Mouse (Mus musculus) CH12.LX (cell line): ENCODE results near the gene Kctd5. TPM values are rescaled to one million over a fixed set of nuclear protein-coding genes. Genes with fewer than 3 reads are reported as not detected.

ENCODE experiments used
- DNase-seq: peaks from one replicate; pipeline ENCODE4 v3.0.0-alpha.2; 2013; ENCODE audit errors: extremely low read depth
- H3K27ac ChIP-seq: 2 replicates; pipeline ENCODE4 v1.5.1; 2012; ENCODE audit warnings: low read depth, mild to moderate bottlenecking, control low read depth, moderate library complexity; ENCODE audit not compliant: insufficient read depth
- H3K27me3 ChIP-seq: replicated peaks from 2 replicates; pipeline ENCODE3; 2012; ENCODE audit warnings: inconsistent platforms
- H3K36me3 ChIP-seq, 2 experiments: replicated peaks in 1 of 2; 2 replicates each; pipeline versions ENCODE3 to v1.6.1; 2012; ENCODE audit warnings: inconsistent platforms in 1 of 2, low read length in 1 of 2, mild to moderate bottlenecking in 1 of 2, mixed read lengths in 1 of 2, moderate library complexity in 1 of 2; ENCODE audit not compliant: control insufficient read depth in 1 of 2, insufficient read depth in 1 of 2
- H3K4me1 ChIP-seq, 2 experiments: 2 replicates each; pipeline ENCODE4 v1.6.1; 2012; ENCODE audit warnings: inconsistent platforms in 1 of 2, moderate library complexity in 1 of 2; ENCODE audit not compliant: insufficient read depth in 2 of 2, control insufficient read depth in 1 of 2
- H3K4me2 ChIP-seq: 2 replicates; pipeline ENCODE4 v1.6.1; 2012; ENCODE audit warnings: low read depth, mild to moderate bottlenecking, control low read depth; ENCODE audit not compliant: poor library complexity, insufficient read depth, severe bottlenecking
- H3K4me3 ChIP-seq, 3 experiments: fragments of 150-350 bp in 1 of 3; sonication (generic) in 1 of 3; replicated peaks in 1 of 3; 2 replicates each; pipeline versions ENCODE3 to v1.5.1; 2011 to 2012; ENCODE audit warnings: low read depth in 2 of 3, low read length in 2 of 3, mild to moderate bottlenecking in 2 of 3, moderate library complexity in 2 of 3, control low read depth in 1 of 3, improper control_type of control experiment in 1 of 3, inconsistent platforms in 1 of 3, mixed read lengths in 1 of 3; ENCODE audit not compliant: poor library complexity in 1 of 3
- H3K79me2 ChIP-seq: replicated peaks from 2 replicates; pipeline ENCODE4 v1.6.1; 2012; ENCODE audit warnings: mild to moderate bottlenecking, moderate library complexity; ENCODE audit not compliant: control insufficient read depth, poor library complexity, insufficient read depth, severe bottlenecking; ENCODE audit errors: extremely low read depth
- H3K9ac ChIP-seq: 2 replicates; pipeline ENCODE4 v1.6.1; 2012; ENCODE audit warnings: low read depth, mild to moderate bottlenecking, control low read depth, moderate library complexity; ENCODE audit not compliant: insufficient read depth
- H3K9me3 ChIP-seq: replicated peaks from 2 replicates; pipeline ENCODE3; 2012; ENCODE audit warnings: low read length, inconsistent platforms, mixed read lengths
- BHLHE40 ChIP-seq: IDR thresholded peaks from 2 replicates; pipeline ENCODE4 v1.6.1; 2011; ENCODE audit warnings: mild to moderate bottlenecking, low read depth, low read length, improper control_type of control experiment
- CHD1 ChIP-seq: IDR thresholded peaks from 2 replicates; pipeline ENCODE4 v1.6.1; 2012; ENCODE audit warnings: low read depth, low read length, improper control_type of control experiment, inconsistent platforms
- CTCF ChIP-seq, 2 experiments: IDR thresholded peaks in 1 of 2; conservative IDR thresholded peaks in 1 of 2; 2 replicates each; pipeline ENCODE4 v1.5.1; 2011 to 2012; ENCODE audit warnings: low read depth in 2 of 2, low read length in 2 of 2, improper control_type of control experiment in 1 of 2, inconsistent platforms in 1 of 2, mild to moderate bottlenecking in 1 of 2, moderate library complexity in 1 of 2
- E2F4 ChIP-seq: IDR thresholded peaks from 2 replicates; pipeline ENCODE4 v1.6.1; 2011; ENCODE audit warnings: low read depth, low read length, improper control_type of control experiment; ENCODE audit not compliant: insufficient replicate concordance
- ELF1 ChIP-seq: IDR thresholded peaks from 2 replicates; pipeline ENCODE4 v1.6.1; 2014; ENCODE audit warnings: low read depth, mild to moderate bottlenecking, inconsistent platforms, low read length, improper control_type of control experiment
- EP300 ChIP-seq: IDR thresholded peaks from 2 replicates; pipeline ENCODE4 v1.6.1; 2011; ENCODE audit warnings: low read length, improper control_type of control experiment
- ETS1 ChIP-seq: conservative IDR thresholded peaks from 2 replicates; pipeline ENCODE4 v1.6.1; 2012; ENCODE audit warnings: low read depth, mild to moderate bottlenecking, inconsistent platforms, low read length, improper control_type of control experiment, moderate library complexity
- HCFC1 ChIP-seq: IDR thresholded peaks from 2 replicates; pipeline ENCODE4 v1.6.1; 2012; ENCODE audit warnings: low read depth, mild to moderate bottlenecking, inconsistent platforms, low read length, improper control_type of control experiment
- IRF4 ChIP-seq: IDR thresholded peaks from 2 replicates; pipeline ENCODE4 v1.6.1; 2014; ENCODE audit warnings: low read depth, mild to moderate bottlenecking, inconsistent platforms, low read length, improper control_type of control experiment
- JUND ChIP-seq: conservative IDR thresholded peaks from 2 replicates; pipeline ENCODE4 v1.6.1; 2011; ENCODE audit warnings: low read depth, low read length, improper control_type of control experiment
- KAT2A ChIP-seq: IDR thresholded peaks from 2 replicates; pipeline ENCODE4 v1.6.1; 2012; ENCODE audit warnings: low read length, improper control_type of control experiment, inconsistent platforms; ENCODE audit not compliant: insufficient replicate concordance
- MAFK ChIP-seq: IDR thresholded peaks from 2 replicates; pipeline ENCODE4 v1.6.1; 2011; ENCODE audit warnings: low read length, improper control_type of control experiment; ENCODE audit not compliant: insufficient replicate concordance
- MAX ChIP-seq: IDR thresholded peaks from 2 replicates; pipeline ENCODE4 v1.6.1; 2011; ENCODE audit warnings: low read length, improper control_type of control experiment
- MEF2A ChIP-seq: IDR thresholded peaks from 2 replicates; pipeline ENCODE4 v1.6.1; 2014; ENCODE audit warnings: low read depth, mild to moderate bottlenecking, inconsistent platforms, low read length, improper control_type of control experiment, borderline replicate concordance
- MXI1 ChIP-seq: IDR thresholded peaks from 2 replicates; pipeline ENCODE4 v1.6.1; 2011; ENCODE audit warnings: mild to moderate bottlenecking, low read depth, low read length, improper control_type of control experiment
- MYC ChIP-seq: IDR thresholded peaks from 2 replicates; pipeline ENCODE4 v1.6.1; 2011; ENCODE audit warnings: low read depth, mild to moderate bottlenecking, improper control_type of control experiment, low read length
- NELFE ChIP-seq: IDR thresholded peaks from 2 replicates; pipeline ENCODE4 v1.6.1; 2011; ENCODE audit warnings: low read depth, low read length, improper control_type of control experiment
- NRF1 ChIP-seq: IDR thresholded peaks from 2 replicates; pipeline ENCODE4 v1.6.1; 2014; ENCODE audit warnings: low read depth, mild to moderate bottlenecking, inconsistent platforms, low read length, improper control_type of control experiment, moderate library complexity
- POLR2A ChIP-seq: IDR thresholded peaks from 2 replicates; pipeline ENCODE4 v1.6.1; 2011; ENCODE audit warnings: low read depth, mild to moderate bottlenecking, improper control_type of control experiment, low read length
- POLR2AphosphoS2 ChIP-seq: IDR thresholded peaks from 2 replicates; pipeline ENCODE4 v1.6.1; 2011; ENCODE audit warnings: low read depth, low read length, improper control_type of control experiment
- RAD21 ChIP-seq: IDR thresholded peaks from 2 replicates; pipeline ENCODE4 v1.6.1; 2011; ENCODE audit warnings: low read depth, mild to moderate bottlenecking, low read length, improper control_type of control experiment, moderate library complexity
- RCOR1 ChIP-seq: conservative IDR thresholded peaks from 2 replicates; pipeline ENCODE4 v1.6.1; 2012; ENCODE audit warnings: low read depth, mild to moderate bottlenecking, inconsistent platforms, low read length, improper control_type of control experiment
- SIN3A ChIP-seq: IDR thresholded peaks from 2 replicates; pipeline ENCODE4 v1.6.1; 2012; ENCODE audit warnings: low read length, improper control_type of control experiment, inconsistent platforms
- SMC3 ChIP-seq: IDR thresholded peaks from 2 replicates; pipeline ENCODE4 v1.6.1; 2011; ENCODE audit warnings: low read depth, low read length, improper control_type of control experiment
- UBTF ChIP-seq: IDR thresholded peaks from 2 replicates; pipeline ENCODE4 v1.6.1; 2012; ENCODE audit warnings: low read depth, mild to moderate bottlenecking, inconsistent platforms, low read length, improper control_type of control experiment, moderate library complexity
- USF1 ChIP-seq: IDR thresholded peaks from 2 replicates; pipeline ENCODE4 v1.6.1; 2014; ENCODE audit warnings: low read depth, mild to moderate bottlenecking, inconsistent platforms, low read length, improper control_type of control experiment
- USF2 ChIP-seq: conservative IDR thresholded peaks from 2 replicates; pipeline ENCODE4 v1.6.1; 2011; ENCODE audit warnings: low read depth, low read length, improper control_type of control experiment
- ZC3H11A ChIP-seq: IDR thresholded peaks from 2 replicates; pipeline ENCODE4 v1.6.1; 2012; ENCODE audit warnings: low read depth, mild to moderate bottlenecking, inconsistent platforms, low read length, improper control_type of control experiment
- ZKSCAN1 ChIP-seq: IDR thresholded peaks from 2 replicates; pipeline ENCODE4 v1.6.1; 2012; ENCODE audit warnings: low read depth, inconsistent platforms, low read length, improper control_type of control experiment, borderline replicate concordance
- ZMIZ1 ChIP-seq: IDR thresholded peaks from 2 replicates; pipeline ENCODE4 v1.6.1; 2012; ENCODE audit warnings: low read depth, mild to moderate bottlenecking, inconsistent platforms, low read length, improper control_type of control experiment
- ZNF384 ChIP-seq: IDR thresholded peaks from 2 replicates; pipeline ENCODE4 v1.6.1; 2012; ENCODE audit warnings: low read depth, low read length, improper control_type of control experiment, inconsistent platforms
- dilution Hi-C: fragments of 300-500 bp; cut with MboI; formaldehyde crosslinking; loops from 2 replicates; pipeline ENCODE4 v1.14.3; 2020; ENCODE audit warnings: low sequenced_read_pairs; ENCODE audit not compliant: extremely low pct_unique_long_range_greater_than_20kb, extremely low pct_ligation_motif_present
- in situ Hi-C: fragments of 300-500 bp; cut with MboI; formaldehyde crosslinking; loops from 3 replicates; pipeline ENCODE4 v1.14.3; 2019; ENCODE audit warnings: low sequenced_read_pairs, low pct_ligation_motif_present, low pct_unique_long_range_greater_than_20kb, mixed read lengths
- polyA plus RNA-seq: library from polyadenylated mRNA; unstranded; fragments of >175 nt; gene quantifications from 2 replicates; pipeline ENCODE4 v1.2.1, GENCODE M21; 2012; ENCODE audit warnings: low read depth; ENCODE audit not compliant: insufficient read length
- total RNA-seq, 2 experiments: library from RNA; depleted of rRNA; stranded (reverse); fragments of 300-350 nt in 1 of 2; fragments of >200 nt in 1 of 2; gene quantifications; 2 replicates each; pipeline ENCODE4 v1.2.3; 2012 to 2014

Kctd5 gene
- total and polyA plus RNA-seq, 3 experiments = 30.1 to 51.1 (median 44.3) TPM

DNA sequence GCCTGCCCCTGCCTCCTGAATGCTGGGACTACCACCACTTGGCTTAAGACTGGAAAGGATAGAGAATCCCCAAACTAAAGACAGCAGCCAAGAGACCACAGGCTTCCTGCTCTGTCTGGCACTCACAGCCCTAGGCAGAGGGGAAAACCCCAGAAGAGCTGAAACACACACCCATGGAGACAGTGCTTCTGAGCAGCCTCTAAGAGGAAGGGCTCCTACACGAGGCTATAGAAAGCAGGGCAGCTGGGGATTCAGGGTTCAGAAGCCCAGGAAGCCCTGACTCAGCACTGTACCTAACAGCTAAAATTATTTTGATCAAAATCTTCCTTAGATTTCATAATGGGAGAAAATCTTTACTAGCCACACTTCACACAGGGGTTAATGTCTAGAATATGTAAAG, 11.3 kb upstream of the Kctd5 start:
- peak; percentile 89 for DNase-seq
- Histone ChIP-seq H3K27ac (no peak overlapping the region), H3K4me1 (peaks cover 10 to 31% of the 10 kb centered on the region in 2 experiments), H3K27me3 (no peaks in the 10 kb centered on the region), H3K9me3 (peaks cover 2% of the 10 kb centered on the region), H3K79me2 (no peaks in the 10 kb centered on the region), H3K36me3 (peaks cover 12 to 63% of the 10 kb centered on the region in 2 experiments), H3K4me3 (no peak overlapping the region)
- in situ Hi-C loops = no loop called here
- dilution Hi-C loops = no loop called here
- TF ChIP-seq MAFK (peak; percentile 94), SMC3 (peak; percentile 16), RCOR1 (no peak), POLR2A (no peak), E2F4 (no peak), CTCF (conservative IDR thresholded peaks at IDR 0.05 in 1 of 2, IDR thresholded peaks at IDR 0.05 in 1 of 2; ENCODE audit: low read depth in 2 of 2, low read length in 2 of 2) (peak in 1 of 2 experiments; percentile 14; a peak in 1 of 4 replicates), MYC (peak; percentile 58; the same call in 1 of the 2 replicates), ZC3H11A (no peak), EP300 (0 out of 2 replicates have a peak, but pooled peaks have one; percentile 63), MXI1 (peak; percentile 49; the same call in 1 of the 2 replicates), ZMIZ1 (no peak), MEF2A (peak; percentile 24; the same call in 1 of the 2 replicates), NELFE (no peak), SIN3A (0 out of 2 replicates have a peak, but pooled peaks have one; percentile 47), JUND (no peak), HCFC1 (peak; percentile 22; the same call in 1 of the 2 replicates), CHD1 (no peak), ELF1 (peak; percentile 43; the same call in 1 of the 2 replicates), NRF1 (no peak; the same call in 1 of the 2 replicates), POLR2AphosphoS2 (no peak), MAX (0 out of 2 replicates have a peak, but pooled peaks have one; percentile 37), BHLHE40 (peak; percentile 33; the same call in 1 of the 2 replicates), KAT2A (no peak), USF2 (no peak), RAD21 (peak; percentile 22), USF1 (no peak), ETS1 (no peak; the same call in 1 of the 2 replicates), IRF4 (peak; percentile 33; the same call in 1 of the 2 replicates), UBTF (no peak), ZKSCAN1 (no peak), ZNF384 (no peak)
- TF ChIP-seq, all 38 proteins: peak for 14
- peak overlapping the region; percentile 88 for H3K4me2 ChIP-seq
- H3K9ac ChIP-seq = no peak overlapping the region
